Mouse (Mus musculus) myocyte (in vitro differentiated cells): ENCODE measurements around the gene Bhlhb9. TPM values are rescaled to one million over a fixed set of nuclear protein-coding genes. Genes with fewer than 3 reads are reported as not detected.

Source experiments
- H3K27me3 ChIP-seq: one replicate; pipeline ENCODE4 v1.6.1; 2011; ENCODE audit not compliant: control insufficient read depth, insufficient read depth, insufficient read length
- H3K36me3 ChIP-seq: one replicate; pipeline ENCODE4 v1.6.1; 2011; ENCODE audit not compliant: control insufficient read depth, insufficient read depth
- H3K4me2 ChIP-seq: one replicate; pipeline ENCODE4 v1.6.1; 2011; ENCODE audit warnings: low read depth, control low read depth
- H3K4me3 ChIP-seq: one replicate; pipeline ENCODE4 v1.5.1; 2011; ENCODE audit warnings: mild to moderate bottlenecking, control low read depth, moderate library complexity
- H3K79me2 ChIP-seq: one replicate; pipeline ENCODE4 v1.6.1; 2011; ENCODE audit not compliant: control insufficient read depth, insufficient read depth
- H3ac ChIP-seq: one replicate; pipeline ENCODE4 v1.6.1; 2011; ENCODE audit not compliant: control insufficient read depth, insufficient read length
- CEBPB ChIP-seq: IDR thresholded peaks from 2 replicates; pipeline ENCODE4 v1.6.1; 2011; ENCODE audit warnings: mild to moderate bottlenecking, moderate library complexity; ENCODE audit not compliant: poor library complexity, insufficient read depth, severe bottlenecking
- E2F4 ChIP-seq: IDR thresholded peaks from one replicate; pipeline ENCODE4 v1.6.1; 2011; ENCODE audit warnings: mild to moderate bottlenecking, control low read depth, moderate library complexity; ENCODE audit not compliant: insufficient read depth
- MAX ChIP-seq: IDR thresholded peaks from one replicate; pipeline ENCODE4 v1.6.1; 2011; ENCODE audit warnings: low read depth, mild to moderate bottlenecking, control low read depth
- MYOD1 ChIP-seq, 3 experiments: IDR thresholded peaks; one replicate each; pipeline ENCODE4 v1.6.1; 2011; ENCODE audit warnings: control low read depth in 2 of 3, low read depth in 2 of 3, mild to moderate bottlenecking in 2 of 3, moderate library complexity in 1 of 3; ENCODE audit not compliant: insufficient read length in 2 of 3, control insufficient read depth in 1 of 3
- MYOG ChIP-seq, 3 experiments: IDR thresholded peaks; one replicate each; pipeline ENCODE4 v1.6.1; 2011; ENCODE audit warnings: control low read depth in 2 of 3, low read depth in 2 of 3, mild to moderate bottlenecking in 2 of 3; ENCODE audit not compliant: insufficient read length in 2 of 3, control insufficient read depth in 1 of 3, insufficient read depth in 1 of 3
- POLR2A ChIP-seq: IDR thresholded peaks from one replicate; pipeline ENCODE4 v1.6.1; 2011; ENCODE audit warnings: low read depth, mild to moderate bottlenecking, control low read depth, moderate library complexity; ENCODE audit not compliant: insufficient read length
- POLR2AphosphoS2 ChIP-seq: IDR thresholded peaks from one replicate; pipeline ENCODE4 v1.6.1; 2011; ENCODE audit warnings: low read depth, control low read depth; ENCODE audit not compliant: insufficient read length
- REST ChIP-seq: IDR thresholded peaks from one replicate; pipeline ENCODE4 v1.6.1; 2011; ENCODE audit warnings: mild to moderate bottlenecking, control low read depth, moderate library complexity; ENCODE audit not compliant: insufficient read depth, insufficient read length
- SRF ChIP-seq: IDR thresholded peaks from one replicate; pipeline ENCODE4 v1.6.1; 2011; ENCODE audit warnings: low read depth; ENCODE audit not compliant: control insufficient read depth, insufficient read length
- TCF12 ChIP-seq: IDR thresholded peaks from one replicate; pipeline ENCODE4 v1.6.1; 2011; ENCODE audit warnings: mild to moderate bottlenecking, control low read depth; ENCODE audit not compliant: poor library complexity, insufficient read depth, severe bottlenecking
- TCF3 ChIP-seq: IDR thresholded peaks from one replicate; pipeline ENCODE4 v1.6.1; 2011; ENCODE audit warnings: low read depth, control low read depth; ENCODE audit not compliant: insufficient read length
- USF1 ChIP-seq: IDR thresholded peaks from one replicate; pipeline ENCODE4 v1.6.1; 2011; ENCODE audit warnings: low read depth, mild to moderate bottlenecking, control low read depth, moderate library complexity
- polyA plus RNA-seq: library from polyadenylated mRNA; unstranded; fragments of >200 nt; fragmentation: generic; extraction: Trizol; gene quantifications from one replicate; pipeline ENCODE4 v1.2.1, GENCODE M21; 2012; ENCODE audit warnings: missing spikeins

The Bhlhb9 gene
- polyA plus RNA-seq, 1 experiment, result 0.41 TPM

GRCm38 (mm10) chrX:135885411-135886233, 88.2 kb downstream of the Bhlhb9 start:
- no peaks in the 10 kb centered on the region for H3K27me3 ChIP-seq
- no peak overlapping the region for H3K4me2 ChIP-seq
- no peaks in the 10 kb centered on the region for H3K36me3 ChIP-seq
- H3K4me3 ChIP-seq, result no peak overlapping the region
- TF ChIP-seq SRF (no peak), TCF12 (no peak), TCF3 (no peak), POLR2A (no peak), CEBPB (no peak), USF1 (no peak), REST (no peak)
- no peak overlapping the region for H3ac ChIP-seq
- H3K79me2 ChIP-seq, result no peaks in the 10 kb centered on the region

- no peak overlapping the region for H3K4me3 ChIP-seq
- no peaks in the 10 kb centered on the region for H3K27me3 ChIP-seq
- no peaks in the 10 kb centered on the region for H3K36me3 ChIP-seq
- H3K79me2 ChIP-seq, result no peaks in the 10 kb centered on the region
- no peak for TF ChIP-seq REST
- no peak for TF ChIP-seq MYOG (IDR thresholded peaks at IDR 0.05; ENCODE audit: control insufficient read depth in 1 of 3, insufficient read depth in 1 of 3, insufficient read length in 2 of 3, low read depth in 2 of 3)
- TF ChIP-seq CEBPB, result no peak
- TF ChIP-seq TCF12, result no peak
- no peak for TF ChIP-seq MYOD1 (IDR thresholded peaks at IDR 0.05; ENCODE audit: control insufficient read depth in 1 of 3, insufficient read length in 2 of 3, low read depth in 2 of 3)
- TF ChIP-seq USF1, result no peak
- TF ChIP-seq MAX, result no peak
- TF ChIP-seq POLR2A, result no peak
- no peak for TF ChIP-seq TCF3
- TF ChIP-seq SRF, result no peak
- H3ac ChIP-seq, result no peak overlapping the region
- H3K4me2 ChIP-seq, result peak overlapping the region; percentile 4
These were observed 88.8 kb downstream of the Bhlhb9 start for GRCm38 (mm10) chrX:135886234-135886585.

GRCm38 (mm10) chrX:135916580-135916979, 119.2 kb downstream of the Bhlhb9 start:
- TF ChIP-seq MYOD1 (IDR thresholded peaks at IDR 0.05; ENCODE audit: control insufficient read depth in 1 of 3, insufficient read length in 2 of 3, low read depth in 2 of 3) (no peak), POLR2AphosphoS2 (no peak), MYOG (IDR thresholded peaks at IDR 0.05; ENCODE audit: control insufficient read depth in 1 of 3, insufficient read depth in 1 of 3, insufficient read length in 2 of 3, low read depth in 2 of 3) (no peak), USF1 (no peak), CEBPB (no peak), E2F4 (no peak), TCF3 (no peak), POLR2A (no peak), SRF (no peak), REST (no peak)
- no peak overlapping the region for H3ac ChIP-seq
- H3K4me3 ChIP-seq, result no peak overlapping the region
- H3K36me3 ChIP-seq, result no peaks in the 10 kb centered on the region
- no peaks in the 10 kb centered on the region for H3K27me3 ChIP-seq
- no peak overlapping the region for H3K4me2 ChIP-seq
- no peaks in the 10 kb centered on the region for H3K79me2 ChIP-seq

- no peak overlapping the region for H3ac ChIP-seq
- H3K79me2 ChIP-seq, result no peaks in the 10 kb centered on the region
- H3K4me2 ChIP-seq, result no peak overlapping the region
- H3K4me3 ChIP-seq, result no peak overlapping the region
- H3K27me3 ChIP-seq, result no peaks in the 10 kb centered on the region
- no peaks in the 10 kb centered on the region for H3K36me3 ChIP-seq
- TF ChIP-seq E2F4 (no peak), POLR2AphosphoS2 (no peak), POLR2A (no peak), SRF (no peak), CEBPB (no peak), MYOG (IDR thresholded peaks at IDR 0.05; ENCODE audit: control insufficient read depth in 1 of 3, insufficient read depth in 1 of 3, insufficient read length in 2 of 3, low read depth in 2 of 3) (no peak), TCF3 (no peak), USF1 (no peak), MAX (no peak), TCF12 (no peak), REST (no peak), MYOD1 (IDR thresholded peaks at IDR 0.05; ENCODE audit: control insufficient read depth in 1 of 3, insufficient read length in 2 of 3, low read depth in 2 of 3) (no peak)
These were observed 119.7 kb downstream of the Bhlhb9 start for GRCm38 (mm10) chrX:135917116-135917515.
